Mouse (Mus musculus) G1E (cell line): ENCODE data around the gene Helz2.

Experiments
- CTCF ChIP-seq: IDR thresholded peaks from 2 replicates; pipeline ENCODE4 v1.5.1; 2012; ENCODE audit warnings: low read depth, low read length, inconsistent platforms, mixed read lengths
- GATA1 ChIP-seq: IDR thresholded peaks from 2 replicates; pipeline ENCODE4 v1.6.1; 2012; ENCODE audit warnings: borderline replicate concordance, low read length, inconsistent platforms, mixed read lengths
- GATA2 ChIP-seq: IDR thresholded peaks from 2 replicates; pipeline ENCODE4 v1.6.1; 2012; ENCODE audit warnings: low read depth, low read length, inconsistent platforms, borderline replicate concordance

- TF ChIP-seq CTCF (no peak), GATA1 (no peak), GATA2 (no peak)
Measured at GRCm38 (mm10) chr2:181274639-181275038, 32.8 kb upstream of the Helz2 start.
